Mouse (Mus musculus) neural tube, embryonic 14.5 days (tissue): Measurements from ENCODE around the gene Arr3. TPM values are rescaled to one million over a fixed set of nuclear protein-coding genes. Genes with fewer than 3 reads are reported as not detected.

ENCODE experiments used
- ATAC-seq: fragments of 200-750 bp; cut with Nextera tagmentation; 2 replicates; pipeline ENCODE4 v1.8.0; 2017; ENCODE audit warnings: low read depth, mild to moderate bottlenecking, moderate TSS enrichment, moderate library complexity
- H3K27ac ChIP-seq: fragments of 300-500 bp; sonication (generic); 2 replicates; pipeline ENCODE4 v1.5.1; 2014; ENCODE audit warnings: low read depth, mild to moderate bottlenecking, control low read depth, low read length, moderate library complexity, mixed read lengths
- H3K27me3 ChIP-seq: fragments of 300-500 bp; sonication (generic); 2 replicates; pipeline ENCODE4 v1.6.1; 2014; ENCODE audit warnings: low read length; ENCODE audit not compliant: control insufficient read depth, insufficient read depth
- H3K36me3 ChIP-seq: fragments of 300-500 bp; sonication (generic); 2 replicates; pipeline ENCODE4 v1.6.1; 2014; ENCODE audit warnings: low read length, mixed read lengths; ENCODE audit not compliant: control insufficient read depth, insufficient read depth
- H3K4me1 ChIP-seq: fragments of 300-500 bp; sonication (generic); 2 replicates; pipeline ENCODE4 v1.6.1; 2014; ENCODE audit warnings: low read length; ENCODE audit not compliant: control insufficient read depth, insufficient read depth
- H3K4me2 ChIP-seq: fragments of 300-500 bp; sonication (generic); 2 replicates; pipeline ENCODE4 v1.6.1; 2014; ENCODE audit warnings: mild to moderate bottlenecking, low read depth, low read length, control low read depth
- H3K4me3 ChIP-seq: fragments of 300-500 bp; sonication (generic); 2 replicates; pipeline ENCODE4 v1.5.1; 2014; ENCODE audit warnings: low read depth, low read length, control low read depth, mixed read lengths
- H3K9ac ChIP-seq: fragments of 300-500 bp; sonication (generic); replicated peaks from 2 replicates; pipeline ENCODE4 v1.6.1; 2014; ENCODE audit warnings: low read depth, mild to moderate bottlenecking, control low read depth, low read length, mixed read lengths
- H3K9me3 ChIP-seq: fragments of 300-500 bp; sonication (generic); 2 replicates; pipeline ENCODE4 v1.6.1; 2016; ENCODE audit warnings: low read length; ENCODE audit not compliant: control insufficient read depth
- WGBS: fragments of 180-500 bp; shearing (Covaris S2); extraction: QIAGEN DNeasy Blood & Tissue Kit; methylation state at CpG from one replicate; pipeline ENCODE4 v1.1.7; 2014; 5-methylcytosine and 5-hydroxymethylcytosine counted together
- polyA plus RNA-seq: library from polyadenylated mRNA; unstranded; fragments of >200 nt; fragmentation: Nextera tagmentation; extraction: Ambion mirVana; gene quantifications from 2 replicates; pipeline ENCODE4 v1.2.1, GENCODE M21; 2014

The Arr3 gene
- not detected in 2 replicates for polyA plus RNA-seq

GRCm38 (mm10) chrX:100605314-100605713 is at the start of gene Arr3:
Arr3 (plus strand) TSS chrX:100605497.
- no peaks in the 10 kb centered on the region for H3K9me3 ChIP-seq
- no peak within 1 kb of the TSS for H3K27ac ChIP-seq
- no peak within 1 kb of the TSS for H3K4me3 ChIP-seq
- no peak for ATAC-seq
- no peaks in the 10 kb centered on the region for H3K4me1 ChIP-seq
- H3K27me3 ChIP-seq: no peaks in the 10 kb centered on the region
- no peaks in the 10 kb centered on the region for H3K36me3 ChIP-seq
- H3K9ac ChIP-seq: no peak within 1 kb of the TSS
- WGBS: 77% methylated on average over 1 of the region's 1 CpGs
- no peak within 1 kb of the TSS for H3K4me2 ChIP-seq

GRCm38 (mm10) chrX:100556026-100556425 is 49.3 kb upstream of the Arr3 start:
- Histone ChIP-seq H3K9me3 (no peaks in the 10 kb centered on the region), H3K27ac (no peak overlapping the region), H3K4me3 (no peak overlapping the region), H3K4me1 (no peaks in the 10 kb centered on the region), H3K4me2 (no peak overlapping the region), H3K27me3 (no peaks in the 10 kb centered on the region), H3K9ac (no peak overlapping the region), H3K36me3 (no peaks in the 10 kb centered on the region)
- no peak for ATAC-seq
- WGBS: 84% methylated on average over 3 of the region's 3 CpGs

DNA sequence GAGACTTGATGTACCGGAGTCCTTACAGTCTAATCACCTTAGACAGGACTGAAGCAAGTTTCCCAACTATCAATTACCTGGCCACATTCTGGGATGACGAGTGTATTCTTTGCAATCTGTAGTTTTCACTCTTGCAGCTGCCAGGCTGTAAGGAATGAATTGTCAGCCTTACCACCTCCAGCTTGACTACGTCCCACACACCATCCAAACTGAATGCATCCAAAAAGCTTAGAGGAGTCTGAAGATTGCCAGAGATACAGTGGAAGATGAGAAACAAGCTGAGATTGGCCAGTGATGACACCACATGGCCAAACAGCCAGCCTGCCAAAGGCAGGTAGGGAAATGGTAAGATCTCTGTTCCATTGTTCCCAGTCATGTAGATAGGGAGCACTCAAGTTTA is 39.6 kb upstream of the Arr3 start:
- Histone ChIP-seq H3K4me1 (no peaks in the 10 kb centered on the region), H3K36me3 (no peaks in the 10 kb centered on the region), H3K4me2 (no peak overlapping the region), H3K9me3 (no peaks in the 10 kb centered on the region), H3K27ac (no peak overlapping the region), H3K27me3 (no peaks in the 10 kb centered on the region), H3K9ac (no peak overlapping the region), H3K4me3 (no peak overlapping the region)
- WGBS: 86% methylated on average over 3 of the region's 3 CpGs
- ATAC-seq: no peak

- no peak for ATAC-seq
- Histone ChIP-seq H3K4me2 (no peak within 1 kb of the TSS), H3K9me3 (no peaks in the 10 kb centered on the region), H3K4me1 (no peaks in the 10 kb centered on the region), H3K27me3 (no peaks in the 10 kb centered on the region), H3K27ac (no peak within 1 kb of the TSS), H3K36me3 (no peaks in the 10 kb centered on the region), H3K9ac (no peak within 1 kb of the TSS), H3K4me3 (no peak within 1 kb of the TSS)
- 60% methylated on average over 1 of the region's 1 CpGs for WGBS
Observed at GRCm38 (mm10) chrX:100571951-100572350, 33.3 kb upstream of the Arr3 start, which contains the start of gene Awat1. Awat1 (plus strand) TSS chrX:100572251.

GRCm38 (mm10) chrX:100594791-100595190 is 10.5 kb upstream of the Arr3 start, which contains the start of gene P2ry4:
P2ry4 (minus strand) TSS chrX:100594869.
- Histone ChIP-seq H3K4me3 (no peak within 1 kb of the TSS), H3K9ac (no peak within 1 kb of the TSS), H3K36me3 (no peaks in the 10 kb centered on the region), H3K9me3 (no peaks in the 10 kb centered on the region), H3K27ac (no peak within 1 kb of the TSS), H3K4me2 (no peak within 1 kb of the TSS), H3K4me1 (no peaks in the 10 kb centered on the region), H3K27me3 (no peaks in the 10 kb centered on the region)
- 78% methylated on average over 4 of the region's 4 CpGs for WGBS
- ATAC-seq: no peak

DNA sequence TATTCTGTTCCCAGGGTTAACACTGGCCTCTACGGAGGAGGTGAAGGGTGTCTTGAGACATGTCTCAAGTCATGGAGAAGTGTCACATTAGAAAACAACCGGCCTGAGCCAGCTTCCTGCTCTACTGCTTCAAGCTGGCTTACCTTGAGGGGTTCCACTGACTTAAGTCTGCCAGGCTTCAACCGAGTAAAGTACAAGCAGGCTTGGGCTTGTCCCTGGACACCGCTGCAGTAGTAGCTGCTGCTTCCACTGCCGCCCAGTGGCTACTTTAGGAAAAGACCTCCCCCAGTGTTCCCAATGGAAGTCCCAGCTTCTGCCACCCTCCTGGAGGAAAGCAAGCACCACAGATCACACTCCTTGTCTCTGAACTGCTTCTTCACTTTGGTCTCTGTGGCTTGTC is 7.9 kb upstream of the Arr3 start:
- H3K27me3 ChIP-seq: no peaks in the 10 kb centered on the region
- H3K4me3 ChIP-seq: no peak overlapping the region
- H3K9me3 ChIP-seq: no peaks in the 10 kb centered on the region
- H3K4me2 ChIP-seq: no peak overlapping the region
- H3K36me3 ChIP-seq: no peaks in the 10 kb centered on the region
- no peak overlapping the region for H3K27ac ChIP-seq
- no peaks in the 10 kb centered on the region for H3K4me1 ChIP-seq
- 32% methylated on average over 5 of the region's 5 CpGs for WGBS
- no peak overlapping the region for H3K9ac ChIP-seq
- ATAC-seq: no peak

GRCm38 (mm10) chrX:100599755-100600154 is 5.5 kb upstream of the Arr3 start:
- no peak overlapping the region for H3K4me2 ChIP-seq
- no peaks in the 10 kb centered on the region for H3K4me1 ChIP-seq
- H3K36me3 ChIP-seq: no peaks in the 10 kb centered on the region
- WGBS: 64% methylated on average over 4 of the region's 4 CpGs
- no peaks in the 10 kb centered on the region for H3K9me3 ChIP-seq
- ATAC-seq: no peak
- H3K27ac ChIP-seq: no peak overlapping the region
- H3K4me3 ChIP-seq: no peak overlapping the region
- H3K27me3 ChIP-seq: no peaks in the 10 kb centered on the region
- no peak overlapping the region for H3K9ac ChIP-seq

GRCm38 (mm10) chrX:100618488-100618887 is 13.2 kb downstream of the Arr3 start:
- Histone ChIP-seq H3K4me3 (no peak overlapping the region), H3K9ac (no peak overlapping the region), H3K27me3 (no peaks in the 10 kb centered on the region), H3K36me3 (no peaks in the 10 kb centered on the region), H3K4me1 (no peaks in the 10 kb centered on the region), H3K4me2 (no peak overlapping the region), H3K27ac (no peak overlapping the region), H3K9me3 (no peaks in the 10 kb centered on the region)
- ATAC-seq: no peak
- WGBS: 55% methylated on average over 3 of the region's 3 CpGs

DNA sequence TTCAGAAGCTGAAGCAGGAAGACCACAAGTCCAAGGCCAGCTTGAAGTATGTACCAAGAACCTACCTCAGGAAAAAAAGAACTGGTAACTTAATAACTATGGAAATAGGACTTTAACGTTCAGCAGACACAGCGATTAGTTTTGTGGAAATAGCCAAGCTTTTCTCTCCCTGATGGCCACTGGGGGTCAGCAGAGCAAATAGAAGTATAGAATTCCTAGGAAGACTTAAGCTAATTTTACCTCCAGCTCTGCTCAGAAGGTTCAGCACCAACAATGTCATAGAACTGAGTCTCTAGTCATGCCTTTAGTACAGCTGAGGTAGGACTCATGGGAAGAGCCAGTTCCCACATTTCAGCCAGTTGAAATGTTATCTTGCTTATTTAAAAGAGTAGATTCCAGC is 16.1 kb downstream of the Arr3 start:
- no peak overlapping the region for H3K27ac ChIP-seq
- no peaks in the 10 kb centered on the region for H3K9me3 ChIP-seq
- no peak for ATAC-seq
- no peaks in the 10 kb centered on the region for H3K4me1 ChIP-seq
- no peaks in the 10 kb centered on the region for H3K27me3 ChIP-seq
- H3K4me2 ChIP-seq: no peak overlapping the region
- H3K36me3 ChIP-seq: no peaks in the 10 kb centered on the region
- no peak overlapping the region for H3K4me3 ChIP-seq
- H3K9ac ChIP-seq: no peak overlapping the region
- WGBS: 58% methylated on average over 2 of the region's 2 CpGs

GRCm38 (mm10) chrX:100624242-100624641 is 18.9 kb downstream of the Arr3 start:
- no peak overlapping the region for H3K9ac ChIP-seq
- no peak overlapping the region for H3K4me3 ChIP-seq
- H3K36me3 ChIP-seq: no peaks in the 10 kb centered on the region
- 87% methylated on average over 4 of the region's 4 CpGs for WGBS
- no peaks in the 10 kb centered on the region for H3K9me3 ChIP-seq
- no peak overlapping the region for H3K4me2 ChIP-seq
- H3K27me3 ChIP-seq: no peaks in the 10 kb centered on the region
- no peak for ATAC-seq
- no peak overlapping the region for H3K27ac ChIP-seq
- H3K4me1 ChIP-seq: no peaks in the 10 kb centered on the region
